In the genomic region with DNA sequence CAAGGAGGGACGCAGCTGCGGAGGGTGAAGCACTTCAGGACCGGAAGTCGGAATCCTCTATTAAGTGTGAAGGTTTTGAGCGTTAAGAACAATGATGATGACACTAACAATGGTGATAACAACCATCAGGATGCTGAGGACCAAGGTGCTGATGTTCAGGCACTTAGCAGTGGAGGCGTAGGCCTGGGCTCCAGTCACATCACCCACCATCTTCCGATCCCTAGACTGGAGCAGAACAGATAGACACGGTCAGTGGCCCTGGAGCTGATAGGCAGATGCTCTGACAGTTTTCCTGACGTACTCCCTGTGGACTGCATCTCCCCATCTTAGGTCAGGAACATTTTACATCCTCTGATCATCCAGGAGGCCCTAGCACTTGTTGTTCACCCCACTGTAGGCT, we compare ENCODE assay signal across 10 mouse cellular contexts. TPM values are rescaled to one million over a fixed set of nuclear protein-coding genes. Genes with fewer than 3 reads are reported as not detected.
A peak's percentile ranks its signal among the peaks of the same experiment; 100 is the strongest.
DNase-seq lines count a peak whose midpoint lies in the region; ATAC-seq and TF ChIP-seq lines count a peak whose summit lies in the region.
"Had no signal": no experiment of that assay in that cellular context is flagged by ENCODE, and none has a peak within 500 bp of the region (broad histone marks: within the 10 kb centered on the region; RNA-seq: fewer than 3 reads in every experiment).

No protein-coding gene starts in this region.

- peak overlapping the region; percentile 56 for H3K4me3 ChIP-seq in kidney, embryonic 15.5 days (replicated peaks)
- H3K4me3 ChIP-seq in heart, embryonic 12.5 days = peak overlapping the region; percentile 44; the same call in 1 of the 2 replicates
- H3K4me3 ChIP-seq in liver, embryonic 14.5 days (ENCODE audit: insufficient read depth in 1 of 2, low read depth in 2 of 2, low read length in 2 of 2) = peak overlapping the region; percentile 10 to 67; a peak in 3 of 4 replicates
- H3K4me3 ChIP-seq in left cerebral cortex, adult 2 months = no peak overlapping the region

- no peak for TF ChIP-seq CTCF in liver, embryonic 14.5 days (IDR thresholded peaks at IDR 0.05; ENCODE audit: low read depth)
- TF ChIP-seq CTCF in left cerebral cortex, adult 2 months (IDR thresholded peaks at IDR 0.05) = no peak

- H3K9ac ChIP-seq in kidney, embryonic 15.5 days = peak overlapping the region; percentile 47; the same call in 1 of the 2 replicates
- peak overlapping the region; percentile 46; the same call in 1 of the 2 replicates for H3K9ac ChIP-seq in heart, embryonic 12.5 days
- H3K9ac ChIP-seq in liver, embryonic 14.5 days (replicated peaks) = no peak overlapping the region

- no peaks in the 10 kb centered on the region for H3K36me3 ChIP-seq in kidney, embryonic 15.5 days
- H3K36me3 ChIP-seq in heart, embryonic 12.5 days = no peaks in the 10 kb centered on the region
- no peaks in the 10 kb centered on the region for H3K36me3 ChIP-seq in liver, embryonic 14.5 days (replicated peaks; ENCODE audit: control insufficient read depth, insufficient read depth, low read depth)

- intact Hi-C loops in left cerebral cortex, adult 2 months (cut with DNase I) = loop anchor here (1.0 to 5.0 kb wide), 2 partner anchors 38 to 52 kb away; partner anchors contain the start of genes Gm45717 and Ifitm2

- no peaks in the 10 kb centered on the region for H3K27me3 ChIP-seq in kidney, embryonic 15.5 days
- 0 out of 2 replicates have a peak, but pooled peaks cover 17% of the 10 kb centered on the region for H3K27me3 ChIP-seq in heart, embryonic 12.5 days (replicated peaks)
- no peaks in the 10 kb centered on the region; the same call in 1 of the 2 replicates for H3K27me3 ChIP-seq in liver, embryonic 14.5 days (ENCODE audit: control insufficient read depth, insufficient read depth, low read length)
- H3K27me3 ChIP-seq: Patski had no signal

- TF ChIP-seq EP300 in liver, embryonic 14.5 days (IDR thresholded peaks at IDR 0.05; ENCODE audit: low read depth) = no peak

- DNase-seq in kidney, adult 18-20 months = no peak
- peak; percentile 29 for DNase-seq in ES-CJ7 (ENCODE audit: low read depth, low spot score)
- DNase-seq in liver, embryonic 14.5 days (ENCODE audit: low read depth in 3 of 3, low spot score in 3 of 3) = no peak
- no peak for DNase-seq in left cerebral cortex, adult 2 months (ENCODE audit: extremely low spot score in 1 of 2, low spot score in 2 of 2)
- DNase-seq in urinary bladder, adult 2 months (ENCODE audit: low spot score) = no peak
- no peak for DNase-seq in cerebellum, postnatal 36 days

- H3K4me1 ChIP-seq in kidney, embryonic 15.5 days = peaks cover 30% of the 10 kb centered on the region
- H3K4me1 ChIP-seq in heart, embryonic 12.5 days (replicated peaks) = peaks cover 15% of the 10 kb centered on the region
- H3K4me1 ChIP-seq in liver, embryonic 14.5 days (replicated peaks; ENCODE audit: control insufficient read depth in 2 of 2, insufficient read depth in 2 of 2, low read length in 1 of 2) = peaks cover 15 to 32% of the 10 kb centered on the region in 2 experiments

- H3K9me3 ChIP-seq in kidney, embryonic 15.5 days (replicated peaks) = no peaks in the 10 kb centered on the region
- H3K9me3 ChIP-seq in heart, embryonic 12.5 days (replicated peaks) = no peaks in the 10 kb centered on the region
- no peaks in the 10 kb centered on the region for H3K9me3 ChIP-seq in liver, embryonic 14.5 days (ENCODE audit: control insufficient read depth, low read length)

- H3K4me2 ChIP-seq in kidney, embryonic 15.5 days = peak overlapping the region; percentile 60
- peak overlapping the region; percentile 64 for H3K4me2 ChIP-seq in heart, embryonic 12.5 days
- H3K4me2 ChIP-seq in liver, embryonic 14.5 days (ENCODE audit: low read depth) = peak overlapping the region; percentile 63

- H3K27ac ChIP-seq in kidney, embryonic 15.5 days = peak overlapping the region; percentile 85
- no peak overlapping the region for H3K27ac ChIP-seq in heart, embryonic 12.5 days (ENCODE audit: poor library complexity, severe bottlenecking)
- H3K27ac ChIP-seq in liver, embryonic 14.5 days = no peak overlapping the region
- no peak overlapping the region for H3K27ac ChIP-seq in left cerebral cortex, adult 2 months

- no peak for ATAC-seq in kidney, embryonic 15.5 days (replicated peaks; ENCODE audit: low FRiP score)
- ATAC-seq in heart, embryonic 12.5 days (ENCODE audit: insufficient number of reproducible peaks, low FRiP score) = no peak
- no peak for ATAC-seq in liver, embryonic 14.5 days (ENCODE audit: insufficient read depth)

- WGBS in kidney, embryonic 15.5 days = 85% methylated on average over 9 of the region's 9 CpGs
- WGBS in heart, embryonic 12.5 days = 76% methylated on average over 9 of the region's 9 CpGs
- 73% methylated on average over 9 of the region's 9 CpGs for WGBS in liver, embryonic 14.5 days (ENCODE audit: insufficient replicate concordance)

RNA-seq across cellular contexts. Expression of gene Ifitm3, which starts 0.9 kb away (rescaled TPM):
- 187 and 205 TPM in 2 replicates for polyA plus RNA-seq in kidney, embryonic 15.5 days (2015; fragmentation: Nextera tagmentation; extraction: Ambion mirVana)
- 41.8 and 41.9 TPM in 2 replicates for polyA plus RNA-seq in heart, embryonic 12.5 days (2016; fragmentation: Nextera tagmentation; extraction: Ambion mirVana)
- polyA plus RNA-seq in liver, embryonic 14.5 days (2012; rRNA removed) = 27.8 and 30.8 TPM in 2 replicates
- polyA plus RNA-seq in liver, embryonic 14.5 days (2014; fragmentation: Nextera tagmentation; extraction: Ambion mirVana) = 61.5 and 73.5 TPM in 2 replicates
- total RNA-seq in left cerebral cortex, adult 2 months (2021) = 10 to 100 TPM; 10.9 to 16.7 TPM
- 596 and 696 TPM in 2 replicates for polyA plus RNA-seq in urinary bladder, adult 2 months (2012; rRNA removed)

RNA-seq across cellular contexts. Expression of gene Ifitm6, which starts 8.1 kb away (rescaled TPM):
- polyA plus RNA-seq in kidney, embryonic 15.5 days (2015; fragmentation: Nextera tagmentation; extraction: Ambion mirVana) = 1.3 and 2.2 TPM in 2 replicates
- polyA plus RNA-seq in heart, embryonic 12.5 days (2016; fragmentation: Nextera tagmentation; extraction: Ambion mirVana) = not detected in 2 replicates
- 8.3 and 9.2 TPM in 2 replicates for polyA plus RNA-seq in liver, embryonic 14.5 days (2012; rRNA removed)
- polyA plus RNA-seq in liver, embryonic 14.5 days (2014; fragmentation: Nextera tagmentation; extraction: Ambion mirVana) = 6.0 and 9.6 TPM in 2 replicates
- total RNA-seq in left cerebral cortex, adult 2 months (2021) = under 1 TPM in 1 of 2 experiments, not detected in 1; 0.57 TPM
- polyA plus RNA-seq in urinary bladder, adult 2 months (2012; rRNA removed) = 7.5 and 8.8 TPM in 2 replicates
- total RNA-seq: layer of hippocampus, postnatal 14 days had no signal

RNA-seq across cellular contexts. Expression of gene Gm17387, which starts 19.3 kb away (rescaled TPM):
- not detected in 2 replicates for polyA plus RNA-seq in kidney, embryonic 15.5 days (2015; fragmentation: Nextera tagmentation; extraction: Ambion mirVana)
- not detected in 2 replicates for polyA plus RNA-seq in heart, embryonic 12.5 days (2016; fragmentation: Nextera tagmentation; extraction: Ambion mirVana)
- not detected in 2 replicates for polyA plus RNA-seq in liver, embryonic 14.5 days (2012; rRNA removed)
- polyA plus RNA-seq in liver, embryonic 14.5 days (2014; fragmentation: Nextera tagmentation; extraction: Ambion mirVana) = not detected in 2 replicates
- not detected for total RNA-seq in left cerebral cortex, adult 2 months (2021)
- polyA plus RNA-seq in urinary bladder, adult 2 months (2012; rRNA removed) = not detected in 2 replicates
- total RNA-seq: layer of hippocampus, postnatal 14 days had no signal
- polyA plus RNA-seq: Patski had no signal

RNA-seq across cellular contexts. Expression of gene Ifitm1, which starts 42.6 kb away (rescaled TPM):
- 55.2 and 59.7 TPM in 2 replicates for polyA plus RNA-seq in kidney, embryonic 15.5 days (2015; fragmentation: Nextera tagmentation; extraction: Ambion mirVana)
- polyA plus RNA-seq in heart, embryonic 12.5 days (2016; fragmentation: Nextera tagmentation; extraction: Ambion mirVana) = 3.0 and 3.1 TPM in 2 replicates
- 34.2 and 35.7 TPM in 2 replicates for polyA plus RNA-seq in liver, embryonic 14.5 days (2012; rRNA removed)
- 20.2 and 30.9 TPM in 2 replicates for polyA plus RNA-seq in liver, embryonic 14.5 days (2014; fragmentation: Nextera tagmentation; extraction: Ambion mirVana)
- 1 to 10 TPM; 3.7 to 5.8 TPM for total RNA-seq in left cerebral cortex, adult 2 months (2021)
- 240 and 346 TPM in 2 replicates for polyA plus RNA-seq in urinary bladder, adult 2 months (2012; rRNA removed)

RNA-seq across cellular contexts. Expression of gene B4galnt4, which starts 51.2 kb away (rescaled TPM):
- polyA plus RNA-seq in kidney, embryonic 15.5 days (2015; fragmentation: Nextera tagmentation; extraction: Ambion mirVana) = 12.4 and 15.4 TPM in 2 replicates
- 2.0 and 2.5 TPM in 2 replicates for polyA plus RNA-seq in heart, embryonic 12.5 days (2016; fragmentation: Nextera tagmentation; extraction: Ambion mirVana)
- 0.64 and 0.84 TPM in 2 replicates for polyA plus RNA-seq in liver, embryonic 14.5 days (2012; rRNA removed)
- 0.39 and 0.68 TPM in 2 replicates for polyA plus RNA-seq in liver, embryonic 14.5 days (2014; fragmentation: Nextera tagmentation; extraction: Ambion mirVana)
- 10 to 100 TPM; 87.4 to 95.9 TPM for total RNA-seq in left cerebral cortex, adult 2 months (2021)
- 0.45 and 0.55 TPM in 2 replicates for polyA plus RNA-seq in urinary bladder, adult 2 months (2012; rRNA removed)
